Mouse (Mus musculus) heart, embryonic 15.5 days (tissue): Measurements from ENCODE around the gene Nln. TPM values are rescaled to one million over a fixed set of nuclear protein-coding genes. Genes with fewer than 3 reads are reported as not detected.
A peak's percentile ranks its signal among the peaks of the same experiment; 100 is the strongest.

Source experiments
- ATAC-seq: fragments of 200-750 bp; cut with Nextera tagmentation; replicated peaks from 2 replicates; pipeline ENCODE4 v1.8.0; 2017; ENCODE audit warnings: low read depth, moderate TSS enrichment; ENCODE audit not compliant: insufficient number of reproducible peaks, insufficient read depth, low FRiP score
- H3K27ac ChIP-seq: fragments of 300-500 bp; sonication (generic); 2 replicates; pipeline ENCODE4 v1.5.1; 2015; ENCODE audit warnings: mild to moderate bottlenecking, inconsistent platforms
- H3K27me3 ChIP-seq: fragments of 300-500 bp; sonication (generic); 2 replicates; pipeline ENCODE4 v1.6.1; 2015; ENCODE audit warnings: inconsistent platforms
- H3K36me3 ChIP-seq: fragments of 300-500 bp; sonication (generic); 2 replicates; pipeline ENCODE4 v1.6.1; 2015; ENCODE audit warnings: mild to moderate bottlenecking, inconsistent platforms
- H3K4me1 ChIP-seq: fragments of 300-500 bp; sonication (generic); replicated peaks from 2 replicates; pipeline ENCODE4 v1.6.1; 2015; ENCODE audit warnings: inconsistent platforms
- H3K4me2 ChIP-seq: fragments of 300-500 bp; sonication (generic); 2 replicates; pipeline ENCODE4 v1.6.1; 2015; ENCODE audit warnings: inconsistent platforms, mild to moderate bottlenecking, moderate library complexity
- H3K4me3 ChIP-seq: fragments of 300-500 bp; sonication (generic); 2 replicates; pipeline ENCODE4 v1.5.1; 2015; ENCODE audit warnings: mild to moderate bottlenecking, inconsistent platforms
- H3K9ac ChIP-seq: fragments of 300-500 bp; sonication (generic); 2 replicates; pipeline ENCODE4 v1.6.1; 2015; ENCODE audit warnings: mild to moderate bottlenecking, inconsistent platforms
- H3K9me3 ChIP-seq: fragments of 300-500 bp; sonication (generic); replicated peaks from 2 replicates; pipeline ENCODE4 v1.6.1; 2016; ENCODE audit warnings: inconsistent platforms
- WGBS: fragments of 180-500 bp; shearing (Covaris S2); methylation state at CpG from one replicate; pipeline ENCODE4 v1.1.7; 2015; ENCODE audit warnings: mixed read lengths; 5-methylcytosine and 5-hydroxymethylcytosine counted together
- polyA plus RNA-seq: library from polyadenylated mRNA; unstranded; fragments of >200 nt; fragmentation: Nextera tagmentation; extraction: Ambion mirVana; gene quantifications from 2 replicates; pipeline ENCODE4 v1.2.1, GENCODE M21; 2015

The Nln gene
- 18.6 and 19.4 TPM in 2 replicates for polyA plus RNA-seq

- peak within 1 kb of the TSS; percentile 96 for H3K4me2 ChIP-seq
- peaks cover 15% of the 10 kb centered on the region for H3K4me1 ChIP-seq
- WGBS = under 1% methylated on average over 30 of the region's 44 CpGs
Measured at GRCm38 (mm10) chr13:104109288-104109815, at the start of gene Nln, which contains the start of gene Sgtb. Nln (minus strand) TSS chr13:104109614. Sgtb (plus strand) TSS chr13:104109741.

GRCm38 (mm10) chr13:104155686-104156085 is 46.3 kb upstream of the Nln start:
- H3K36me3 ChIP-seq = peaks cover 22% of the 10 kb centered on the region
- ATAC-seq = no peak
- H3K4me2 ChIP-seq = no peak overlapping the region
- no peak overlapping the region for H3K27ac ChIP-seq
- no peak overlapping the region for H3K9ac ChIP-seq
- no peaks in the 10 kb centered on the region for H3K27me3 ChIP-seq
- no peaks in the 10 kb centered on the region for H3K4me1 ChIP-seq
- 77% methylated on average over 1 of the region's 1 CpGs for WGBS
- no peak overlapping the region for H3K4me3 ChIP-seq
- H3K9me3 ChIP-seq = no peaks in the 10 kb centered on the region

More at GRCm38 (mm10) chr13:104109288-104109815, at the start of gene Nln, which contains the start of gene Sgtb:
- H3K9me3 ChIP-seq = peaks cover 2% of the 10 kb centered on the region; the same call in 1 of the 2 replicates
- peak within 1 kb of the TSS; percentile 73 for H3K9ac ChIP-seq
- H3K36me3 ChIP-seq = 0 out of 2 replicates have a peak, but pooled peaks cover 1% of the 10 kb centered on the region
- no peaks in the 10 kb centered on the region for H3K27me3 ChIP-seq
- ATAC-seq = peak; percentile 99
- peak within 1 kb of the TSS; percentile 79 for H3K27ac ChIP-seq
- peak within 1 kb of the TSS; percentile 71 for H3K4me3 ChIP-seq

- H3K9me3 ChIP-seq = no peaks in the 10 kb centered on the region
- no peaks in the 10 kb centered on the region for H3K27me3 ChIP-seq
- 84% methylated on average over 7 of the region's 7 CpGs for WGBS
- no peak overlapping the region for H3K4me2 ChIP-seq
- no peak overlapping the region for H3K27ac ChIP-seq
- H3K4me3 ChIP-seq = no peak overlapping the region
- no peak overlapping the region for H3K9ac ChIP-seq
- H3K4me1 ChIP-seq = no peaks in the 10 kb centered on the region
- no peak for ATAC-seq
- H3K36me3 ChIP-seq = peaks cover 17% of the 10 kb centered on the region
Measured at GRCm38 (mm10) chr13:104155106-104155505, 45.7 kb upstream of the Nln start.

GRCm38 (mm10) chr13:104154180-104154579 is 44.8 kb upstream of the Nln start:
- Histone ChIP-seq H3K4me1 (no peaks in the 10 kb centered on the region), H3K4me2 (no peak overlapping the region), H3K9ac (no peak overlapping the region), H3K36me3 (peaks cover 15% of the 10 kb centered on the region), H3K27me3 (no peaks in the 10 kb centered on the region), H3K9me3 (no peaks in the 10 kb centered on the region), H3K27ac (no peak overlapping the region), H3K4me3 (no peak overlapping the region)
- no peak for ATAC-seq
- WGBS = 94% methylated on average over 5 of the region's 5 CpGs

GRCm38 (mm10) chr13:104145646-104146045 is 36.2 kb upstream of the Nln start:
- 92% methylated on average over 3 of the region's 3 CpGs for WGBS
- no peak for ATAC-seq
- Histone ChIP-seq H3K4me2 (no peak overlapping the region), H3K9me3 (no peaks in the 10 kb centered on the region), H3K36me3 (peaks cover 61% of the 10 kb centered on the region), H3K9ac (no peak overlapping the region), H3K27ac (no peak overlapping the region), H3K4me1 (no peaks in the 10 kb centered on the region), H3K4me3 (no peak overlapping the region), H3K27me3 (no peaks in the 10 kb centered on the region)

- no peak overlapping the region for H3K4me3 ChIP-seq
- H3K4me2 ChIP-seq = no peak overlapping the region
- ATAC-seq = no peak
- no peaks in the 10 kb centered on the region for H3K4me1 ChIP-seq
- no peaks in the 10 kb centered on the region for H3K9me3 ChIP-seq
- H3K9ac ChIP-seq = no peak overlapping the region
- H3K27ac ChIP-seq = no peak overlapping the region
- H3K36me3 ChIP-seq = peaks cover 61% of the 10 kb centered on the region
- WGBS = 81% methylated on average over 9 of the region's 9 CpGs
- H3K27me3 ChIP-seq = no peaks in the 10 kb centered on the region
Measured at GRCm38 (mm10) chr13:104144871-104145270, 35.5 kb upstream of the Nln start.

- no peak overlapping the region for H3K4me3 ChIP-seq
- no peaks in the 10 kb centered on the region for H3K27me3 ChIP-seq
- H3K4me2 ChIP-seq = peak overlapping the region; percentile 36; the same call in 1 of the 2 replicates
- no peaks in the 10 kb centered on the region for H3K9me3 ChIP-seq
- no peak for ATAC-seq
- no peak overlapping the region for H3K27ac ChIP-seq
- WGBS = 39% methylated on average over 13 of the region's 13 CpGs
- H3K9ac ChIP-seq = no peak overlapping the region
- no peaks in the 10 kb centered on the region for H3K4me1 ChIP-seq
- peaks cover 19% of the 10 kb centered on the region for H3K36me3 ChIP-seq
Measured at GRCm38 (mm10) chr13:104139369-104140209, 30.2 kb upstream of the Nln start.

- Histone ChIP-seq H3K9ac (no peak overlapping the region), H3K27ac (no peak overlapping the region), H3K27me3 (no peaks in the 10 kb centered on the region), H3K4me1 (no peaks in the 10 kb centered on the region), H3K4me2 (no peak overlapping the region), H3K36me3 (no peaks in the 10 kb centered on the region), H3K9me3 (no peaks in the 10 kb centered on the region), H3K4me3 (no peak overlapping the region)
- 80% methylated on average over 4 of the region's 4 CpGs for WGBS
- no peak for ATAC-seq
Measured at GRCm38 (mm10) chr13:104134510-104135085, 25.2 kb upstream of the Nln start.

GRCm38 (mm10) chr13:104132561-104132960 is 23.1 kb upstream of the Nln start:
- H3K4me2 ChIP-seq = no peak overlapping the region
- H3K9me3 ChIP-seq = no peaks in the 10 kb centered on the region
- no peaks in the 10 kb centered on the region for H3K27me3 ChIP-seq
- no peaks in the 10 kb centered on the region for H3K36me3 ChIP-seq
- H3K27ac ChIP-seq = no peak overlapping the region
- WGBS = 85% methylated on average over 2 of the region's 2 CpGs
- no peak overlapping the region for H3K9ac ChIP-seq
- ATAC-seq = no peak
- H3K4me1 ChIP-seq = no peaks in the 10 kb centered on the region
- H3K4me3 ChIP-seq = no peak overlapping the region

- no peaks in the 10 kb centered on the region for H3K36me3 ChIP-seq
- no peaks in the 10 kb centered on the region for H3K9me3 ChIP-seq
- no peak overlapping the region for H3K9ac ChIP-seq
- no peak overlapping the region for H3K27ac ChIP-seq
- no peaks in the 10 kb centered on the region for H3K27me3 ChIP-seq
- no peaks in the 10 kb centered on the region for H3K4me1 ChIP-seq
- no peak for ATAC-seq
- H3K4me2 ChIP-seq = no peak overlapping the region
- 91% methylated on average over 20 of the region's 20 CpGs for WGBS
- no peak overlapping the region for H3K4me3 ChIP-seq
Measured at GRCm38 (mm10) chr13:104123662-104124381, 14.4 kb upstream of the Nln start.
